Mouse (Mus musculus): Measurements from ENCODE around the gene Nfkb2.

GRCm38 (mm10) chr19:46308303-46308702 lies 4.2 kb downstream of the Nfkb2 start:
- TF ChIP-seq FOSL1 (IDR thresholded peaks at IDR 0.05; ENCODE audit: insufficient read depth, low read length, poor library complexity, severe bottlenecking): no peak
- TF ChIP-seq MAX (IDR thresholded peaks at IDR 0.05): no peak
- TF ChIP-seq CTCF (IDR thresholded peaks at IDR 0.05; ENCODE audit: control insufficient read depth, insufficient read depth, insufficient read length): no peak
- no peak for TF ChIP-seq USF1 (IDR thresholded peaks at IDR 0.05; ENCODE audit: low read depth)
